Mouse (Mus musculus) embryo, embryonic 11.5 days (tissue): Measurements from ENCODE around the gene Mrpl20.
A peak's percentile ranks its signal among the peaks of the same experiment; 100 is the strongest.

ENCODE experiments used
- DNase-seq: peaks from one replicate; pipeline ENCODE4 v3.0.0-alpha.2; 2012; ENCODE audit warnings: low read depth, low spot score

Gene Mrpl20

GRCm38 (mm10) chr4:155802741-155803339 lies at the start of gene Mrpl20:
Gene Mrpl20, plus strand, starts transcription at chr4:155802878.
- no peak for DNase-seq

DNA sequence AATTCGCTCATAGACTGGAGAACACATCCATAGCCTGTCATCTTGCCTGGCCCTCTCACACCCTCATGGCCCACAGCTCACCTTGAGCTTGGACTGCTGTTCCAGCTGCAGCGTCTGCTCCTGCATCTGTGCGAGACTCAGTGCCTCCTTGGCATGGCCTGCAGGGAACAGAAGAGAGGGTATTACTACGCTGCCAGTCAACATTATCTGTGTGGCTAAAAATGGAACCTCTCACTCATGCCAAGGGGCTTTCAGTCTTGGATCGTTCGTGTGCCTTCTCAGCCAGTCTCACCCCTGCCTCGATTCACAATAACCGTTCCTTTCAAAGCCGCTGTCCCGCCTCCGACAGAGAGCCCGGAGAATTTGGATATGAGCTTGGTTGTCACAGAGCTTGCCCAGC lies 45.7 kb upstream of the Mrpl20 start:
- DNase-seq = no peak

DNA sequence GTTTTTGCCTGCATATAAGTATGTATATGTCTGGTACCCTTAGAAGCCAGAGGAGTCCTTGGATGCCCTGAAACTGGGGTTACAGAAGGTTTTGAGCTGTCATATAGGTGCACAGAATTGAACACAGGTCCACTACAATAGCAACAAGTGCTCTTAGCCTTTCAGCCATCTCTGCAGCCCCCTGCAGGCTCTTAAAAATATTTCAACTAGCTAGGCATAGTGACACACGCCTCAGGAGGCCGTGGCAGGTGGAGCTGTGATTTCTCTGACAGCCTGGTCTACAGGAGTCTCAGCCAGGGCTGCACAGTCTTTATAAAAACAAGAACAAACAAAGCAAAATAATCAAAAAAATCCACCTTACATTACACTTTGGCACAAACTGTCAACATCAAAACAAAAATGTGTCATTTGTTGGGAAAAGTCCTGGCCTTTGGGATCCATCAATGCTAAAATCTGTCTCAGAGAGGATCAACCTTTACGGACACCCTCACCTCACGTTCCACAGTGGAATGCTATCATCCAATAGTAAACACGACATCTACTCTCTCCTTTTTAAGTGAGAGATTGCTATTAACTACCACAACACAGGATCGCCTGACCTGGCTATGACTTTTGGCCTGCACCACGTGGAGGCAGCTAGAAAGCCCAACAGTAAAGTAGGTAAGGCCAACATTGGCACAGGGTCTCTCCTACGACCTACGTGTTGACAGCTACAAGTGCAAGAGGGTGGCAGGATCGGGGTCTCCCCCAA lies 42.6 kb upstream of the Mrpl20 start:
- DNase-seq = no peak

DNA sequence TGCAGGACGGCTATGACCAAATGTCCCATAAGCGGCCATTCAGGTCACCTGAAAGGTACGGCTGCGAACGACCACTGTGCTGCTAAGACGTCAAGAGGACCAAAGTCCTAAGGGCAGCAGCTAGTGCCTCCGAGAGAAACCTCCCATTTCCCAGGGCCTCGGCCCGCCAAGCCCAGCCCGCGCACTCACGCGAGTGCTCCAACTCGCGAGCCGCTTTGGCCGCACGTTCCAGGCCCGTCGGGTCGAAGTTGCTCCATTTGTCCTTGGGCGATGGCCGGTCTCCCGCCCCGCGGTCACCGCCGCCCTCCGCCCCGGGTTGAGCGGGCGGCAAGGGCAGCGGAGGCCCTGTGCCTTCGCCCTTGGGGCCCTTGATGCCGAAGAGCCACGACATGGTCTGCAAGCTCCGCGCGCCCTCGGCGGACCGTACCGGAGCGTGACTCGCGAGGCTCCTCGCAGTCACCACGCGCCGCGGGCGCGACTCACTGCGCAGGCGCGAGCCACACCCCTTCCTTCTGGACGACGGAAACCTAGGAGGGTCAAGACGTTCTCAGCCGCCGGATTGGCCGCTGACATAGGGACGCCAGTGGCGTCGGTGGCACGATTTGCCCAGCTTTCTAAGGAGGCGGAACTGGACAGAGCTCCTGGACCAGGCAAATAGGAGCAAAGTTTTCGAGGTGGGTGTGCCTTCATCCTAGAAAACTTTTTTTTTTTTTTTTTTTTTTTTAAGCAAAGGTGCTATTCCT lies 41.9 kb upstream of the Mrpl20 start, which contains the start of gene Atad3a:
Atad3a (minus strand) TSS at position 481 of the 743 bp plus-strand sequence.
- DNase-seq = peak; percentile 97

DNA sequence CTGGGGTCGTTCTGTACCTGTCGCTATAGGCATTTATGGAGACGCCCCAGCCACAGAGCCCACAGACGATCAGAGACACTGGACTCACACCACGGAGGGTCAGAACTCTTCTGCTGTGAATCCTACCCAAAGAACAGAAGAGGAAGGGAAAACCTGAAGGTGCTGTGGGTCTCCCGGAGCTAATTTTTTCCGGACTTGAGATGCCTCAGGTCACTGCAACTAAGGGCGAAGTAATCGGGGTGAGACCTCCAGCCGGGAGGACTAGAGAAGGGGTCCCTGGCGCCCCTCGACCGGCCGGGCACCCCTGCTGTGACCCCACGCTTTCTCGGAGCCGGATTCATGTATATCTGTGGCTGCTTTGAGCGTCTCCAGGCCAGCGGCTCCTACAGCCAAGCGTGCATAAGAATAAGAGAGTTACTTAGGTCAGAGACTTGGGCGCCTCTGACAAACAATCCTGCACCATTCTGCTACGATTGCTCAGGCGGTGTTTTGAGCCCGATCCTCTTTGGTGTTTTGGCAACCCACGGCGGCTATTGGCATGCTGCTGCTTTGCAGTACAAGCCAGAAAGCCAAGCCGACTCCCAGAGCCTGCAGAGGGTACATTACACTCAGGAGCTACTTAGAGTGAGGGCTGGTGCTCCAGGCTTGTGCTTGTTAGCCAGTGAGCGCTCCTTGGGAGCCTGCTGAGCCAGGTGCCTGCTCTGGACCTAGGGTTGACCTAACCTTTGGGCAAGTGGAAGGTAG lies 41.1 kb upstream of the Mrpl20 start:
- no peak for DNase-seq

- no peak for DNase-seq
Observed at GRCm38 (mm10) chr4:155762357-155762756, 40.3 kb upstream of the Mrpl20 start.

GRCm38 (mm10) chr4:155769496-155769879 lies 33.2 kb upstream of the Mrpl20 start:
- DNase-seq = no peak

DNA sequence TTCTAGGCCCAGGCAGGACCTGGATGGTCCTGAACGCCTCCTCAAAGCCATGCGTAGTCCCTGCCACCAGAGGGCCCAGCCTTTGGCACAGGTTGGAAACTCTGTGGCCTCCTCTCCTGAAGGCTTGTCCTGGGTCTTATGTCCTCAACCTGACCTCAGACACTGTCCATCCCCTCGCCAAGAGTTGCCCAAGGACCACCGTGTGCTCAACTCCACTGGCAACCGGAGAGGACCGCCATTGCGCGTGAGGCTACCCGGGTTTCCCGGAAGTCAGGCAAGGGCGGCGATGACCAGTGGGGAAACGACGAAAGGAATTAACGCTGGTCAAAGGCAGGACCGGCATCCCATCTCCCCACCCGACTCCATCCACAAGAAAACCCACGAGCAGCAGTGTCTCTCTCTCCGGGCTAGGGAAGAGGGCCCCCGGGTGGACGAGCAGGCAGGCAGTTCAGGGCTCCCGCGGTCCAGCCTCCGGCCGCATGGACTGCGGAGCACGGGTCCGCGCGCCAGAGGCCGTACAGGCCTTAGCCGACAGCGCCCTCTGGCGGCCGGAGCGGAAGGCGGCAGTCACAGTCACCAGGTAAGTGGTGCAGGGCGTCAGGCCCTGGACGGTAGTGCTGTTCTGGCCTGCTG lies 32.7 kb upstream of the Mrpl20 start:
- peak; percentile 81 for DNase-seq

GRCm38 (mm10) chr4:155770626-155771025 lies 32.1 kb upstream of the Mrpl20 start:
- DNase-seq = no peak

DNA sequence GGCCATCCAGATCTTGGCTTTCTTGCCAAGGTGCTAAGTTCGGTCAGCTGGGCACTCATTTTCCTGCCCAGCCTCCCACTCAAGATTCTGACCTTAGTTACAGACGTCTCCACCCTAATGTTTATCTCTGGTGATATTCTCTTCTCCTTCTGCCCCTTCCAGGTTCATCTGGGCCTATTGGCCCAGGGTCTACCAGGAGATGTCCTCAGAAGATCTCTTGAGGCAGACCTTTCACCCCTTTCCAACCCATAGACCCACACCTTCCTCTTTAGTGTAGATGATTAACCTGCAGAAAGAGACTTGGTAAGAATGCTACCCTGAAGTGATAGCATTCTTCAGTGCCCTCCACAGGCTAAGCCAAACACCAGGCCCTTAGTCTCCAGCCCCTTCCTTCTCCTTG lies 31.0 kb upstream of the Mrpl20 start:
- no peak for DNase-seq

DNA sequence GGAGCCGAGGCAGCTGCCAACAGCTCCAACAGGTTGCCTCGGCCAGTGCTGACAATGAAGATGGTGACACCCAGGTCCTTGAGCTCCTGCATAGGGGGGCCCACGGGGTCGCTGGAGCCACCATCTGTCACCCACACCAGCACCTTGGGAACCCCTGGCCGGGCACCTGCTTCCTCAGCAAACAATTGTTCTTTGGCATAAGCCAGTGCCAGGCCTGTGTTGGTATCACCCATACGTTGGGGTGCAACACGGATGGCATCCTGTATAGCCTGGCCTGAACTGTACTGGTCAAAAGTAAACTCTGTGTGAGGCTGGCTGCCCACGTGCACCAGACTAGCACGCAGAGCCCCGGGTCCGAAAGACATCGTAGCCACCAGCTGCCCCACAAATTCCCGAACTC lies 29.9 kb upstream of the Mrpl20 start:
- DNase-seq = no peak

DNA sequence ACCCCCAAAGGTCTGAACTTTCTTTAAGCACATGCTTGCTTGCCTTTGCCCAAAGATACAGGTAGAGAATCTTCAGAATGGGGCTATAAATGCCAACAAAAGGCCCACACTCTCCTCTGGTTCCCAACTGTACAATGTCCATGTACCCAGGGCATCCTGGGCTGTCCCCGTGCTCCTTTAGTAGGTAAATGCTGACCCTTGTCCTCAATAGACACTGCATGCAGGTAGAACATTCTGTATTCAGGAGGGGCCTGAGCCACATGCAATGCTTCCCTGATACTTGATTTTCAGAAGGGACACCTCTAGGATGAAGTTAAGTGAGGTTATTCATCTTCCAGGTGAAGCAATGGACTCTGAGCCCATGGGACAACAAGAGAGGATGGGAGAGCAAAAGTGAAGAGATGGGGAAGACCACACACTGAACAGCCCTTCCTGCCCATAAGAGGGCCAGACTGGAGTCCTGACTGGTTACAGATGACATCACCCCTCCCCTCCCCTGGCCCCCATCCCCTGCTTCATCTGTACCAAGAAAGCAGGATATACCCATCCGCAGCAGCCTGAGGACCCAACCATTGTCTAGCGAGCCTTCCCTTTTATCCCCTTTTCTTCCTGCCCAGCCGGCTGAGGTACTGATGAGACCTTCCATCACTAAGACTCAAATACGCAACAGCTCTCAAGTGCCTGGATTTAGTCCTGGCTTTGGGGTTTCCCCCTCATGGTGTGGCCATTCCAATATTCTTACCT lies 29.2 kb upstream of the Mrpl20 start:
- DNase-seq = no peak

DNA sequence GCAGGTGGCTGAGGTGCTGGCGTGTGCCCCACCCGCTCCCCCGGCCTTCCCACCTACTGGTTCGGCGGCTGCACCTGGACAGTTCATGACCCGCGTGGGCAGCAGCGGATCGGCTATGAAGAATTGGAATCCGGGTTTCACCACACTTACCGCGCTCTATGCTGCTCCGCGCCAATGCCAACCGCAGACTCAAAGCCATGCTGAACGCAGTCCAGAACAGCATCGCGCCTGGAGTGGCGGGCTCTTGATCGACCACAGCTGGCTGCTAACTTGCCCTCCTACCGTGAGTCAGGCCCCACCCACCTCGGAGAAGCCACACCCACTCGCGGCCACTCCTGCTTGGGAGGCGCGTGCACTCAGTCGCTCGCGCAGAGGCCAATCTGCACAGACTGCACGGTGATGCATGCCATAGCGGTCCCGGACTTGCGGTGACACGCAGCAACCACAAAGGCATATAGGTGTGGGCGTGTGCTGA lies 28.4 kb upstream of the Mrpl20 start, which contains the start of gene Vwa1:
Vwa1 (minus strand) TSS at position 419 of the 475 bp plus-strand sequence.
- DNase-seq = peak; percentile 78

GRCm38 (mm10) chr4:155774971-155775740 lies 27.5 kb upstream of the Mrpl20 start:
- DNase-seq = no peak

DNA sequence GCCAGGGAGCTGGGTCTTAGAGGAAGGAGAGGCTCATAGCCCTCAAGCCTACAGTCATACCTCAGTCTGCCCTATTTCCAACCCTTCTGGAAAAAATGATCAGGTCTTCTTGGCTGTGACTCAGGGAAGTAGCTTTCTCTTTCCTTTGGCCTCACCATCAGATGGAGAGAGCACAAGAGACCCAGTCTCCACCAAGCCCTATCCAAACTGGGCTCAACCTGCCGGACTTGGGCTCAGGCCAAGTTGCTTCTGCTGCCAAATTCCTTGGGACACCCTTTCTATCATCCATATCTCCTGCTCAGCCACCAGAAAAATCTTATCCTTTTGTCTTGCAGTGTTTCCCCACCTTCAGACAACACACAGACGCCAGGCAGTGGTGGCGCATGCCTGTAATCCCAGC lies 26.8 kb upstream of the Mrpl20 start:
- no peak for DNase-seq

- no peak for DNase-seq
Observed at GRCm38 (mm10) chr4:155776704-155777335, 25.9 kb upstream of the Mrpl20 start.

DNA sequence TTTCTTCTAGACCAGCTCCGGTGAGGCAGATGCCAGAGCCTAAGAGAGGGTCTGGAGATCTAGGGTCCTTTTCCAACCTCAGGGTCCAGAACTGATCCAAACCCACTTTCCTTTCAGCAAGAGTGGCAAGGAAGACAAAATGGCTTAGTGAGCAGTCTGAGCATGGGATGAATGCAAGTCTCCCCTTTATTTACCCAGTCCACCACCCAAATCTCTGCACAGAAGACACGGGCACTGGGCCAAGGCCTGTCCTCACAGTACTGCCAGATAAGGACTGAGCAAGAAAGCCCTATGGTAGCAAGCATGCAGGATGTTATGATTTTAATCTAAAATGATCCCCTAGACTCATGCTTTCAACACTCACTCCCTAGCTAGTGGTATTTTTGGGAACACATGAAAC lies 24.9 kb upstream of the Mrpl20 start:
- DNase-seq = no peak

GRCm38 (mm10) chr4:155779498-155779897 lies 23.2 kb upstream of the Mrpl20 start:
- DNase-seq = no peak

DNA sequence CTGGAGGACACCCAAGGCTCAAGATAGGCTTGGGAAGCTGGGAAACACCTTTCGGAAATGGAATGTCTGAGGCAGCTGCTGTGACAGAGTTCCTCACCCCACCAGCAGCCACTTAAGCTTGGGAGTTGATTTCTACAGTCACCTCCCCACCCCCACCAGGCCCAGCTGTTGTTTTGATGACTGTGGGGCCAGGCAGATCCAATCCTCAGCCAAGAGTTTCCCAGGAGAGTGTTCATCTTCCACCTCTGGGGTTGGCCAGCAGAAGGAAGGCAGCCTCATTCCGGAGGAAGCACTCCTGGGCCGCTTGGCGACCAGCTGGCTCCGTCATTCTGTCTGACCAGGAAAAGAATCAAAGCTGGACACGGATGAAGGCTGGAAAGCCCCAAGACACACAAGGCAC lies 21.8 kb upstream of the Mrpl20 start:
- DNase-seq = no peak
